Mouse (Mus musculus): ENCODE measurements around the gene Irf2. TPM values are rescaled to one million over a fixed set of nuclear protein-coding genes. Genes with fewer than 3 reads are reported as not detected.
"Not testable (repeated sequence)": the region's sequence is repeated elsewhere in the genome, so short reads cannot be mapped to it uniquely, and the experiment has no call there.

Gene Irf2
- total RNA-seq, 2 experiments from 2014 or later, result 67.9 to 76.9 TPM

- no peak for DNase-seq
Observed at GRCm38 (mm10) chr8:46726383-46726782, 13.1 kb upstream of the Irf2 start.

- DNase-seq, result not testable (repeated sequence)
Observed at GRCm38 (mm10) chr8:46729671-46730070, 9.9 kb upstream of the Irf2 start.

- DNase-seq, result peak in 1 of 2 experiments; percentile 9
Observed at GRCm38 (mm10) chr8:46732381-46732915, 7.1 kb upstream of the Irf2 start.

GRCm38 (mm10) chr8:46733603-46734002 is 5.9 kb upstream of the Irf2 start:
- no peak for DNase-seq

GRCm38 (mm10) chr8:46735505-46735904 is 4.0 kb upstream of the Irf2 start:
- DNase-seq, result no peak

- DNase-seq, result no peak
Observed at GRCm38 (mm10) chr8:46736260-46736659, 3.3 kb upstream of the Irf2 start.

- DNase-seq, result no peak
Observed at GRCm38 (mm10) chr8:46737421-46737820, 2.1 kb upstream of the Irf2 start.

- peak; percentile 48 to 66 for DNase-seq
Observed at GRCm38 (mm10) chr8:46737907-46738306, 1.6 kb upstream of the Irf2 start.

GRCm38 (mm10) chr8:46738601-46739000 is 931 bp upstream of the Irf2 start:
- DNase-seq, result no peak

- DNase-seq, result peak in 1 of 2 experiments; percentile 16
Observed at GRCm38 (mm10) chr8:46739956-46740512, 502 bp downstream of the Irf2 start.

- peak; percentile 80 to 85 for DNase-seq
Observed at GRCm38 (mm10) chr8:46740513-46741280, 1.2 kb downstream of the Irf2 start.

- DNase-seq, result peak; percentile 67 to 68
Observed at GRCm38 (mm10) chr8:46741281-46741791, 1.8 kb downstream of the Irf2 start.

- peak in 1 of 2 experiments; percentile 28 for DNase-seq
Observed at GRCm38 (mm10) chr8:46741991-46742690, 2.6 kb downstream of the Irf2 start.

- DNase-seq, result no peak
Observed at GRCm38 (mm10) chr8:46742691-46743082, 3.2 kb downstream of the Irf2 start.

GRCm38 (mm10) chr8:46745464-46745863 is 5.9 kb downstream of the Irf2 start:
- no peak for DNase-seq

GRCm38 (mm10) chr8:46747311-46747980 is 7.9 kb downstream of the Irf2 start:
- no peak for DNase-seq

- no peak for DNase-seq
Observed at GRCm38 (mm10) chr8:46750000-46750399, 10.5 kb downstream of the Irf2 start.

- no peak for DNase-seq
Observed at GRCm38 (mm10) chr8:46750566-46750965, 11.0 kb downstream of the Irf2 start.

GRCm38 (mm10) chr8:46751151-46751550 is 11.6 kb downstream of the Irf2 start:
- no peak for DNase-seq

- no peak for DNase-seq
Observed at GRCm38 (mm10) chr8:46752986-46753385, 13.5 kb downstream of the Irf2 start.

GRCm38 (mm10) chr8:46754355-46754754 is 14.8 kb downstream of the Irf2 start:
- no peak for DNase-seq

GRCm38 (mm10) chr8:46755731-46756333 is 16.3 kb downstream of the Irf2 start:
- no peak for DNase-seq

Measured in adrenal gland, postnatal 36 days (tissue).